Mouse (Mus musculus) lung, adult 2 months (tissue): ENCODE results near the gene Tmem63c.

Experiments
- CTCF ChIP-seq: fragments of 200-500 bp; IDR thresholded peaks from 2 replicates; pipeline ENCODE4 v1.5.1; 2011; ENCODE audit warnings: mild to moderate bottlenecking, low read length, control low read depth; ENCODE audit not compliant: insufficient read depth
- POLR2A ChIP-seq: fragments of 200-500 bp; IDR thresholded peaks from 2 replicates; pipeline ENCODE4 v1.6.1; 2011; ENCODE audit warnings: low read depth, mild to moderate bottlenecking, control low read depth, low read length, borderline replicate concordance; ENCODE audit errors: extremely low read depth

DNA sequence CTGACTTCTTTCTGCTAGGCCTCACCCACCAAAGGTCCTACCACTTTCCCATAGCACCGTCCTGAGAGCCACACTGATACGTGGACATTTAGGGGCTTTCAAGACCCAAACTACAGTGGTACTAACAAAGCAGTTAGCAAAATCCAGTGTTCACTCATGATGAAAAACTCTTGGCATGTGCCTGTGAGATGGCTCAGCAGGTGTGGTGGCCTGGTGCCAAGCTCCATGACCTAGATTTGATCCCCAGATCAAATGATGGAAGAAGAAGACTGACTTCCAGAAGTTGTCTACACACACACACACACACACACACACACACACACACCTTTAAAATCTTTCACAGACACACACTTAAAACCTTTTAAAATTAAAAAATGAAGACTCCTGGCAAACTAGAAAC, 2.4 kb upstream of the Tmem63c start:
- TF ChIP-seq CTCF (no peak), POLR2A (no peak)
